ENCODE assay signal across 8 mouse cellular contexts in genomic region chr15:100600047-100600695, GRCm38 (mm10). TPM values are rescaled to one million over a fixed set of nuclear protein-coding genes. Genes with fewer than 3 reads are reported as not detected.
DNase-seq lines count a peak whose midpoint lies in the region; ATAC-seq and TF ChIP-seq lines count a peak whose summit lies in the region.

No protein-coding gene starts in this region.

- peaks cover 3% of the 10 kb centered on the region; the same call in 1 of the 2 replicates for H3K27me3 ChIP-seq in forebrain, embryonic 15.5 days
- H3K27me3 ChIP-seq in lung, embryonic 15.5 days = peaks cover 28% of the 10 kb centered on the region

- intact Hi-C loops in heart, postnatal 14 days (cut with DNase I) = loop anchor here (5.0 kb wide), 1 partner anchor 108 kb away; no protein-coding TSS in a partner anchor

- DNase-seq in CD8-positive naive resting alpha-beta T cell, adult 2 months (ENCODE audit: low read depth in 2 of 2, low spot score in 2 of 2) = peak; percentile 52 to 73
- peak; percentile 94 for DNase-seq in brain, embryonic 14.5 days (ENCODE audit: low read depth)
- DNase-seq in heart, postnatal 14 days = peak; percentile 80 to 84
- peak; percentile 60 to 69 for DNase-seq in layer of hippocampus, adult 18-20 months (ENCODE audit: low spot score in 2 of 2)
- peak; percentile 66 for DNase-seq in testis, postnatal 14 days (ENCODE audit: low spot score)

- no peaks in the 10 kb centered on the region for H3K9me3 ChIP-seq in forebrain, embryonic 15.5 days
- no peaks in the 10 kb centered on the region for H3K9me3 ChIP-seq in lung, embryonic 15.5 days

- ATAC-seq in forebrain, embryonic 15.5 days (replicated peaks) = peak; percentile 73
- peak; percentile 66 for ATAC-seq in lung, embryonic 15.5 days (ENCODE audit: borderline replicate concordance, extremely low read depth, low FRiP score, low TSS enrichment)

- peak overlapping the region; percentile 89 for H3K27ac ChIP-seq in forebrain, embryonic 15.5 days (replicated peaks)
- peak overlapping the region; percentile 33; the same call in 1 of the 2 replicates for H3K27ac ChIP-seq in lung, embryonic 15.5 days
- peak overlapping the region; percentile 26; the same call in 1 of the 2 replicates for H3K27ac ChIP-seq in olfactory bulb, adult 2 months (ENCODE audit: insufficient read depth, low read depth, low read length)

- peaks cover 30% of the 10 kb centered on the region for H3K4me1 ChIP-seq in forebrain, embryonic 15.5 days
- peaks cover 32% of the 10 kb centered on the region for H3K4me1 ChIP-seq in lung, embryonic 15.5 days
- H3K4me1 ChIP-seq in olfactory bulb, adult 2 months (ENCODE audit: control insufficient read depth, insufficient read depth, low read length) = peaks cover 17% of the 10 kb centered on the region

- peak; percentile 73; the same call in 1 of the 2 replicates for TF ChIP-seq CTCF in brain, embryonic 14.5 days (IDR thresholded peaks at IDR 0.05; ENCODE audit: borderline replicate concordance, extremely low read depth, insufficient read depth, insufficient read length)
- peak; percentile 70; the same call in 1 of the 2 replicates for TF ChIP-seq CTCF in olfactory bulb, adult 2 months (IDR thresholded peaks at IDR 0.05; ENCODE audit: insufficient read depth, low read depth, low read length)

- TF ChIP-seq POLR2A in brain, embryonic 14.5 days (IDR thresholded peaks at IDR 0.05; ENCODE audit: borderline replicate concordance, extremely low read depth, insufficient read depth, insufficient read length, poor library complexity, severe bottlenecking) = no peak
- 0 out of 2 replicates have a peak, but pooled peaks have one; percentile 19 for TF ChIP-seq POLR2A in olfactory bulb, adult 2 months (IDR thresholded peaks at IDR 0.05; ENCODE audit: insufficient read depth, low read depth, low read length)

- WGBS in forebrain, embryonic 15.5 days = 1% methylated on average over 31 of the region's 35 CpGs
- 1% methylated on average over 34 of the region's 35 CpGs for WGBS in lung, embryonic 15.5 days
- 5% methylated on average over 35 of the region's 35 CpGs for WGBS in olfactory bulb, adult 2 months

- H3K4me2 ChIP-seq in forebrain, embryonic 15.5 days (replicated peaks) = peak overlapping the region; percentile 88
- H3K4me2 ChIP-seq in lung, embryonic 15.5 days = peak overlapping the region; percentile 99

- peak overlapping the region; percentile 97 for H3K9ac ChIP-seq in forebrain, embryonic 15.5 days (replicated peaks)
- peak overlapping the region; percentile 79 for H3K9ac ChIP-seq in lung, embryonic 15.5 days

- H3K4me3 ChIP-seq in forebrain, embryonic 15.5 days = peak overlapping the region; percentile 90
- peak overlapping the region; percentile 92 for H3K4me3 ChIP-seq in lung, embryonic 15.5 days
- peak overlapping the region; percentile 99 for H3K4me3 ChIP-seq in olfactory bulb, adult 2 months (ENCODE audit: insufficient read depth, low read depth, low read length)

- no peaks in the 10 kb centered on the region for H3K36me3 ChIP-seq in forebrain, embryonic 15.5 days
- H3K36me3 ChIP-seq in lung, embryonic 15.5 days = no peaks in the 10 kb centered on the region

RNA-seq across cellular contexts. Expression of gene Pou6f1, which starts 0.4 kb away (rescaled TPM):
- polyA plus RNA-seq in brain, embryonic 14.5 days (2012; rRNA removed) = 100 and 120 TPM in 2 replicates
- 50.4 and 51.3 TPM in 2 replicates for polyA plus RNA-seq in forebrain, embryonic 15.5 days (2015; fragmentation: Nextera tagmentation; extraction: Ambion mirVana)
- total RNA-seq in heart, postnatal 14 days (2021) = 10 to 100 TPM; 13.2 to 14.6 TPM
- total RNA-seq in layer of hippocampus, adult 18-20 months (2021) = 100 to 1,000 TPM in 1 of 2 experiments, 10 to 100 TPM in 1; 98.2 to 104 TPM
- 3.8 and 4.3 TPM in 2 replicates for polyA plus RNA-seq in lung, embryonic 15.5 days (2015; fragmentation: Nextera tagmentation; extraction: Ambion mirVana)
- polyA plus RNA-seq in olfactory bulb, adult 2 months (2012; ENCODE audit: insufficient read depth, insufficient read length, low replicate concordance, missing spikeins) = not detected in 2 replicates

RNA-seq across cellular contexts. Expression of gene Dazap2, which starts 15.0 kb away (rescaled TPM):
- 139 and 230 TPM in 2 replicates for polyA plus RNA-seq in brain, embryonic 14.5 days (2012; rRNA removed)
- polyA plus RNA-seq in forebrain, embryonic 15.5 days (2015; fragmentation: Nextera tagmentation; extraction: Ambion mirVana) = 155 and 161 TPM in 2 replicates
- 100 to 1,000 TPM; 146 to 158 TPM for total RNA-seq in heart, postnatal 14 days (2021)
- total RNA-seq in layer of hippocampus, adult 18-20 months (2021) = 100 to 1,000 TPM; 116 to 119 TPM
- polyA plus RNA-seq in lung, embryonic 15.5 days (2015; fragmentation: Nextera tagmentation; extraction: Ambion mirVana) = 208 and 209 TPM in 2 replicates
- not detected in 2 replicates for polyA plus RNA-seq in olfactory bulb, adult 2 months (2012; ENCODE audit: insufficient read depth, insufficient read length, low replicate concordance, missing spikeins)

RNA-seq across cellular contexts. Expression of gene Smagp, which starts 36.6 kb away (rescaled TPM):
- 3.4 and 4.6 TPM in 2 replicates for polyA plus RNA-seq in brain, embryonic 14.5 days (2012; rRNA removed)
- polyA plus RNA-seq in forebrain, embryonic 15.5 days (2015; fragmentation: Nextera tagmentation; extraction: Ambion mirVana) = 1.8 and 2.5 TPM in 2 replicates
- 10 to 100 TPM; 14.8 to 17.1 TPM for total RNA-seq in heart, postnatal 14 days (2021)
- total RNA-seq in layer of hippocampus, adult 18-20 months (2021) = 1 to 10 TPM; 1.4 to 1.9 TPM
- polyA plus RNA-seq in lung, embryonic 15.5 days (2015; fragmentation: Nextera tagmentation; extraction: Ambion mirVana) = 14.4 and 15.2 TPM in 2 replicates
- polyA plus RNA-seq in olfactory bulb, adult 2 months (2012; ENCODE audit: insufficient read depth, insufficient read length, low replicate concordance, missing spikeins) = not detected in 2 replicates

RNA-seq across cellular contexts. Expression of gene Tfcp2, which starts 48.4 kb away (rescaled TPM):
- polyA plus RNA-seq in brain, embryonic 14.5 days (2012; rRNA removed) = 27.3 and 32.3 TPM in 2 replicates
- 30.0 and 33.6 TPM in 2 replicates for polyA plus RNA-seq in forebrain, embryonic 15.5 days (2015; fragmentation: Nextera tagmentation; extraction: Ambion mirVana)
- 10 to 100 TPM; 14.3 to 15.8 TPM for total RNA-seq in heart, postnatal 14 days (2021)
- 10 to 100 TPM; 29.9 to 32.9 TPM for total RNA-seq in layer of hippocampus, adult 18-20 months (2021)
- polyA plus RNA-seq in lung, embryonic 15.5 days (2015; fragmentation: Nextera tagmentation; extraction: Ambion mirVana) = 24.1 and 27.3 TPM in 2 replicates
- polyA plus RNA-seq in olfactory bulb, adult 2 months (2012; ENCODE audit: insufficient read depth, insufficient read length, low replicate concordance, missing spikeins) = not detected in 2 replicates

Comparison
In these comparisons a context has a peak if more than half of its experiments do, and no peak if none do; other contexts are left out.
1. Peak in every context shown above with its lines: DNase-seq, ATAC-seq, H3K4me3 ChIP-seq and H3K27ac ChIP-seq.
2. H3K27ac ChIP-seq: peak in every context shown above with its lines; median percentile 89 in forebrain, embryonic 15.5 days; 33 in lung, embryonic 15.5 days; 26 in olfactory bulb, adult 2 months.